Mouse (Mus musculus) urinary bladder, postnatal 25 days (tissue): ENCODE measurements at regions not wholly inside any gene's neighbourhood (a gene's known extent, or its start where the extent isn't known, plus 50 kb on each side); places are given as distances from the start of the nearest gene placed in this dataset.

Experiments used
- DNase-seq: peaks from one replicate; pipeline ENCODE4 v3.0.0; 2022; ENCODE audit warnings: low spot score

DNA sequence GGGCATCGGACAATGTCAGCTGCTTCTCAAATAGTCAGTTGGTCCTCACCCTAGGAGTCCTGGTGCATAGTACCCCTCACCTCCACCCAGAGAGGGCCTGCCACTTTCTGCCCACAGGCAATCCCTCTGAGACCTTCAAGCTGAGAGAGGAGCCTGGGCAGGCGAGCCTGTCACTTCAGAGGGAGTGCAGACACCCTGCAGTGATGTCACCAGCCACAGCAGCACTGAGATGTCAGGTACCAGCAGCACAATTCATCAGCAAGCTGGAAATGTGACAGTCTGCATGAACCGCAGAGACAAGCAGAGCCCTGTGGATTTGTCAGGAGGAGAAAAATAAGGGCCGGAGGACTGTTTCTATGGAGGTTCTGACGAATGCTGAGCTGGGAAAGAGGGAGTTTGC, 324.3 kb downstream of the Qk start:
- DNase-seq, result no peak

DNA sequence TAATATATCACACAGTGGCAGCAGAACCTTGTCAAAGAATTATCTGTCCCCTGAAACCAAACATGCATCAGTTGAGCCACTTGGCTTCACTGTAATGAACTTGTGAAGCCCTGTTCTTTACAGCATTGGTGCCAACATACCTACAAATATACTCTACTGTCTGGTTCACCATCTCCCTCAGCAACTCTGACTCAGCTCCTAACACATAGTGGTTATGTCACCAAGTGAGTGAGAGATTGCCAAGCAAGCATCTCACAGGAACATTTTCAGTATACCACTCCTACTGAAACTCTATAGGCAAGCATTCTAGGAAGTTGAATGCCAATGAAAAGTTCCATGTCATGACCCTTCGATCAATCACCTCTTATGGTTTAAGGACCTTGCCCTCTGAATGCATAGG, 321.2 kb upstream of the Pabpc6 start:
- no peak for DNase-seq

DNA sequence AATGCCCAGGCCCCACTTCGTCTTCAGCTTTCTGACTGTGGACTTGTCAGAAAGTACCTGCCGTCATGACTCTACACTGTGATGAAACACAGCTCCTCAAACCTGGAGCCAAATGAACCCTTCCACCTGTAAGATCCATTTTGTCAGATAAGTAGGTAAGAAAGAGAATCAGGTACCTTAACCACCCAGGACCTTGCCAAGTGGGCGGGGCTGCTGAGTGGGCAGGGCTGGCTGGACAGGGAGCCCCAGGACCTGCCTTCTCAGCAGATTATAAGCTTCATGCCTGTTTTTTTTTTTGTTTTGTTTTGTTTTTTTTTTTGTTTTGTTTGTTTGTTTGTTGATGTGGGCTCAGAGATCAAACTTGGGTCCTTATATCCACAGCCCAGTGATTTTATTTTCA, 311.8 kb upstream of the Pabpc6 start:
- no peak for DNase-seq

DNA sequence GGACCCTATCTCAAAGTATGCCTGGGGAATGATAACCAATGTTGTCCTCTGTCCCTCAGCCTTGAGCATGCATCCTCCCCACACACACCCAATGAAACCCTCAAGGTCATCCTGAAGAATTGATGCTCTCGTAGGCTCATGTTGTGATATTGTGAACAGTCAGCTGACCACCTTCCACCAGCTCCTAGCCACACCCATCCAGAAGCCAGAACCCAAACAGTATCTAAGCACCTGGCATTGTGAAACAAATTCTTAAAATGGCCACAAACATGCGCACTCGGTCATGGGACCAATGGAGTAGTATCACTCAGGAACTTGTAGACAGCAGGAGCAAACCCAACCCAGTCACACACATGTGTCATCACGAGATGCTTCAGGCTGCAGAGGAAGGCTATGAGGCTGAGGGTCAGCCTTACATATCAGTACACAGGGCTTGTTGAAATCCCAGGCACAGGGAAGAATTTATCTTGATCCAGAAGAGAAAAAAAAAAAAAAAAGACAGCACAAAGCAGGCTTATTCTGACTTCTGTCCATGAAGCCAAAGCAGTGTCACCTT, 307.4 kb upstream of the Pabpc6 start:
- no peak for DNase-seq

DNA sequence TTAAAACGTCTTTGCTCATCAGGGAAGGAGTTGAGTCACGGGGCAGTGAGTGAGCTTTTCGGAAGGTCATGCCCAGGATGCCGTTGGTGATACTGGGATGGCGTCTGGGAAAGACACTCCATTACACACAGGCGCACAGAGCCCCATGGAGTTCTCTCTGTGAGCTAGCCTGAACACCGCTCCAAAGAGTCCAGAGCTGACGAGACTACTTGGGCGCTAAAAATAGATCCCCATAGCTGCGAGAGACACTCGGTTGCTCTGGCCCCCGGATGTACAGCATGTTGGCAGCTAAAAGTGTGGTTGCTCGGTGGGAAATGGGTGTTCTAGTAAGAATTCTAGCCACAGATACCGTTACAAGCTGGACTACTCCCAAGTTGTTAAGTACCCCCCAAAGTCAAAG, 306.5 kb upstream of the Pabpc6 start:
- DNase-seq, result no peak

DNA sequence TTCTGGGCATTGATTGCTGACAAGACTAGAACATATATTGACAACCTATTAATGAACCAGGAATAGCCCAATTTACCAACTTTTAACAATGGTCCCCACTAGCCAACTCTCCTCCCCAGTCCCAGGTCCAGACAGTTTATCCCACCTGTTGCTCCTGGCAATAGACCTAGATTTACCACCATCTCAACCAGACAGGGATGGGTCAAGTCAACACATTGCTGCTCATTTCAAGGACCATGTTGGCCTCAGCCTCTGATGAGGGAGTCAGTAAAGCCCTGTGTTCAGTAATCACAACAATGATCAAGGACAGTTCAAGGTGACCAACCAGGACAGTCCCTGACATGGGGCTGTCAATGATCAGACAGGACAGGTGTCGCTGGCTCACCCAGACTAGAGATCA, 305.6 kb upstream of the Pabpc6 start:
- no peak for DNase-seq

DNA sequence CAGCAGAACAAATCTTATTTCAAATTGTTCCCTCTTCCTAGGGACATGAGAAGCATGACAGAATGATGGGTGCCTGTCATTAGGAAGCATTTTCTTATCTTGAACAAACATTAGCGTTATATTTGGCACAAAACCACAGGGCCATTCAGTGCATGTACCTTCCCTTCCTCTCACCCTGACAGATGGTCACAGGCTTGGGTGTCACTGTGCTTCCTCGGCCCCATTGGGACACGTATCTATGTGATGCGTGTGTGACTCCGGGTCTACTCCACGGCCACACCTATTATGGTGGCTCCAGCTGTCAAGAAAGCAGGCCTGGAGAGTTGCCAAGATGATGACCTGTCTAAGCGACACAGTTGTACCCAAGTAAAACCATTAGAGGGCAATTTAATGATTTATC, 298.5 kb upstream of the Pabpc6 start:
- DNase-seq, result no peak

DNA sequence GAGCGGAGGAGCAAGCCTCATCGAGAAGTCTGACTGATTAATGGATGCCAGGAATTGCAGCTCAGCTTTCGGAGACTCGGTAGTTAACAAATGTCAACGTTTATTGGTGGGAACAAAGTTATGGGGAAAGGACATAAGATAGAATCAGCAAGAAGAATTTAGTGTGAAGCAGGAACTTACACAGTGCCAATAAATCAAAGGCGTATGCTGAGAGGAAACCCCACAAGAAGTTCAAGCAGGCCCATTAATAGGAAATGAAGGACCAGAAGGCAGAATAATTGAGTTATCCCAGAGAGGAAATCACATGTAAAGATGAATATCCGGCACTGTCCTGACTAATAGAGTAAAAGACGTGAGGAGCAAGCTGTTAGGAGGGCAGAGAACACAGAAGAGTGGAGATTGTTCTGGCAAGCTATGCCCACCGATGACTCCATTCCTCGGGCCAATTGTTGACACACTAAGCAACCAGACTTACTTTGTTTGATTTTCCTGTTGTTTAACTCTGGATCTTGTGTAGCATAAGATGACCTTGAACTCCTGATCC, 293.4 kb upstream of the Pabpc6 start:
- no peak for DNase-seq

DNA sequence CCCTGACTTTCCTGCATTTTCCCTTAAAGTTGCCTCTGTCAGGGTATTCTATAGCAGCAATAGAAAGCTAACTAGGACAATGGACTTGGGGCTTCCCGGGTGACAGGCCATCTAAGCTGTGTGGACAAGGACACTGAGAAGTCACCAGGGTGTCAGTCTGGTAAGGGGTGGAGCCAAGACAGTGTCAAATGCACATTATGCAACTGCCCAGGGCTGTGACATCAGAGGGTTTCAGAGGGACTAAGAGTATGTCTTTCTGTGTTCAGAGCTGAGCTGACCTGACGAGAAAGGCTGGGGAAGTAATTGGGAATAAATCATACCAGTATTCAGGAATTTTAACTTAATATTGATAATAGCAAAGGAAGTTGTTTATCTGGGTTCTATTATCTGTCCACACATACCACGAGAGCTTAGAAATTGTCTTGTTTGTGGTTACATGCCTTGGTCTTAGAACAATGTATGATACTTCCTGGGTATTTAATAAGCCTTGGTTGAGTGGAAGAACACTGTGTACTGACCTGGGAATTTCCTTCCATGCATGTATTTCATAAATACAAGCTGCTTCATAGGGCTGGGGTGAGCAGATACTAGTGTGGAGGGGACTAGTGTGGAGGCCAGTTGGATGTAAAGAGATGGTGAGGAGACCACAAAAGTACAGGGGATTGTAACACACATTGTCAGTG, 279.6 kb upstream of the Pabpc6 start:
- no peak for DNase-seq

DNA sequence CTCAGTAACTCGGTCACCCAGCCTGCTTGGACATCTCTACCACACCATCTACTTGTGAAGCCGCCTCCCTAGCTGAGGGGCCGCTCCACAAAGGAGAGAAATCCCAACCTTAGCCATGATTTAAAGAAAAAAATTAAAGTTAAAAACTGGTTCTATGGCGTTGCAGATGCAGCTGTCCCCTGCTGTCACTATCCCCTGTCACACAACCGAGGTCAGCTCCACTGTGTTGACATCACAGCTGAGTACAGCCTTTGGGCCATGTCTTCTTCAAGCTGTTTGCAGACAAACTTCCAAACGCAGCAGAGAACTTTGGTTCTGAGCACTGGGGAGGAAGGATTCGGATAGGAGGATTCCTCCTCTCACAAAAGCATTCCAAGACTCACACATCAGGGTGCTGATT, 278.1 kb upstream of the Pabpc6 start:
- DNase-seq, result no peak

DNA sequence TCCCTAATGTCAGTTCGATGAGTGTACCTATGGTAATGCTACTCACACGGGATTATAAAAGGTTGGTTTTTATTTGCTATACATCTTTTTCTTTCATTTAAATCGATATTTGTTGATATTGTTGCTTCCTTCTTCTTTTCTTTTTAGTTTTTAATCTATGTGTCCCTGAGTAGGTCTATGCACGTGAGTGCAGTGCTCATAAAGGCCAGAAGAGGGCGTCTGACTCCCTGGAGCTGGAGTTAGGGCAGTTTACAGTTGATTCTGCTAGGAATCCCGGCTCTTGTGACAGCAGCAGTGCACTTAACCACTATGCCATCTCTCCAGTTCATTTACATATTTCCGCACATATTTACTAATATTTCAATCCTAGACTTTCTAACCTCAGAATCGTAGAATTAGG, 275.0 kb upstream of the Pabpc6 start:
- no peak for DNase-seq

DNA sequence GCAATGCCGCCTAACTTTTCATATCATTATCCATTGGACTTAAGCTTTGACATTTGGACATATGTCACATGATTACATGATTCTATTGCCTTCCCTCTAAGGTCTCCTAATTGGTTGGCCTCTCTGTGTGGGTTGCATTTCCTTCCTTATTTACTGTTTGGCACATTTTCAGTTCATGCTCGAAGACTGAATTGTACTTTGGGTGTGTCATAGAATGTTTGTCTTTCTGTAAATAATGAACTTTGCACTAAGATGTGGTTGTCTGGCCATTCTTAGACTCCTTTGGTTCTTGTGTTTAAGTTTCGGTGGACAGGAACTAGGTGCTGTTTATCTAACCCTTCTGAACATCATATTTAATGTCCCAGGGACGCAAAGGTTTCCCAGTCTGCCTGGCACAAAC, 272.7 kb upstream of the Pabpc6 start:
- DNase-seq, result no peak

DNA sequence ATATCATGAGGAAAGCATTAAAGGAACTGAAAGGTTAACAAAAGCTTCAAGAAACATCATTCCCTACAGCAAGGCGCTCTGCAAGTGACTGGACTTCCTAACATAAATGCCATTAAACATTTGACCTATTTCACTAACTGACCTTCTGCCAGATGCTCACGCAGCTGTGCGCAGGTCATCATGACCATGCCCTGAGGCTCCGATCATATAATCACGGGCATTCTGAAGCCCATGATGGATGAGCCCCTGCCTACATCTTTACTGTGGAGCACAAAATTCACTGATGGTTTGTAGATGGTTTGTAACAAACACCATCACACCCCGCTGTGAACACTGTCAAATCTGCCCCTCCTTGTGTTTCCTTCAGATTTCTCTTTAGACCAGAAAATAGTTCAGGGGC, 270.1 kb upstream of the Pabpc6 start:
- DNase-seq, result no peak

DNA sequence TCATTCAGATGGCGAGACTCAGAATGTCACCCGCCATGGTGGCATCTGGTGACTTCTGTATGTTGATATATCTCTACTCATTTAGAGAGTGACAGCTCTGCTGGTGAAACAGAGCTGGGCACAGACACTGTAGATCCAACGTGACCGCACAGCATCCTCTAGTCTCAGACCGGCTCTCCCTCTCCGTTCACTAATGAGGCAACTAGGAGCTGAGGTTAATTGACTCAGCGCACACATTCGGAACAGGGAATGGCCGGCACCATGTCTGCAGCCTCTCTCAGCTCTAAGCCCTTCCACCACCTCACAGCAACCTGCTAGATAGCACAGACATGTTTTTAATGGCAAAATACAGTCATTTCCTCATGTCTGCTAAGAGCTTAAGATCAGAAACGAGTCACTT, 268.9 kb upstream of the Pabpc6 start:
- no peak for DNase-seq

DNA sequence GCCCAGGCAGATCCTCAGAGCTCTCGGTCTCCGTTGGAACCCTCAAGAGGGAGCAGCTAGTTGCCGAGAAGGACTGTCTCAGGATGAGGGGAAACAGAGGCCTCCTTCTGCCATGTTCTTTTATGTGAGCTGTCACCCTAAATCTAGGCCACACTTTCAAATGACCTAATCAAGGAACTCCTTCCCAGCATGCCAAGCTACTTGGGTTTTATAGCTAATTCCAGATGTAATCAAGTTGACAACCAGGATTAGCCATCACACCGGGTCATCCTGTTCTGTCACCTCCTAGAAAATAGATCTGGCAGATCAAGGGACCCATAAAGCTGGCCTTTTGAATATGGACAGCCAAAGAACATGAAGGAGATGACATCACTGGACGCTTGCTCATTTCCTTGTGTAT, 267.7 kb upstream of the Pabpc6 start:
- DNase-seq, result no peak

DNA sequence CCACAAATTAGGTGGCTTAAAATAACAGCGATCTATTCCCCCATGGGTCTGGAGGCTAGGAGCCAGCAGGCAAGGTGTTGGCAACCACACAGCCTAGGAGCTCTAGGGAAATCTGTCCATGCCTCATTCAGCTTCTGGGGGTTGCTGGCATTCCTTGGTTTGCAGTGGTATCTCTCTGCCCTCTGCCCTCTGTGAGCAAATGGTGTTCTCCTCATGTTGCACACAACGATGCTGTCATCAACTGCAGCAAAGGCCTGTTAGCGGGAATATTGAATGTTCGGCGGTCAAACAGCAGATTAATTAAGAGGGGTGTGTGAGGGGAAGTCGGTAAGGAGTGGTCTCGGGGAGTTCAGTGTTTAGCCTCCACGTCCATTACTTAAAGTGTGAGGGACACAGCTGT, 262.7 kb upstream of the Pabpc6 start:
- DNase-seq, result no peak

DNA sequence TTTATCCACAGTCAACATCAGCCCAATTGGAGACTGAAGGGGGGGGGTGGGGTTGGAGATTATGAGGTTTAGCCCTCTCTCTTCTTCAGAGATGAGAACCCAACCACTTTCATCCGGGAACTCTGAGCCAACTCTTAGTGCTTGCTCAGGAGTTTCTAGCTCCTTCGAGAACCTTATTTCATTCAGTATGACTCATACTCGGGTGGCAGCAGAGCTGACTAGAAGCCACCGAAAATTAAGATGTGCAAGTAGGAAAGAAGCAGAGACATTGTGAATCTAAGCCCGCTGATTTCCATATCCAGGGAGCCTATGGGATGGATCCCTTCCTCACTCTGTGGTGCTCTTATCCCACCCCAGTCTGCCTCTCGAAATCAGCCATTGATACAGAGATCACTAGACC, 262.0 kb upstream of the Pabpc6 start:
- no peak for DNase-seq

DNA sequence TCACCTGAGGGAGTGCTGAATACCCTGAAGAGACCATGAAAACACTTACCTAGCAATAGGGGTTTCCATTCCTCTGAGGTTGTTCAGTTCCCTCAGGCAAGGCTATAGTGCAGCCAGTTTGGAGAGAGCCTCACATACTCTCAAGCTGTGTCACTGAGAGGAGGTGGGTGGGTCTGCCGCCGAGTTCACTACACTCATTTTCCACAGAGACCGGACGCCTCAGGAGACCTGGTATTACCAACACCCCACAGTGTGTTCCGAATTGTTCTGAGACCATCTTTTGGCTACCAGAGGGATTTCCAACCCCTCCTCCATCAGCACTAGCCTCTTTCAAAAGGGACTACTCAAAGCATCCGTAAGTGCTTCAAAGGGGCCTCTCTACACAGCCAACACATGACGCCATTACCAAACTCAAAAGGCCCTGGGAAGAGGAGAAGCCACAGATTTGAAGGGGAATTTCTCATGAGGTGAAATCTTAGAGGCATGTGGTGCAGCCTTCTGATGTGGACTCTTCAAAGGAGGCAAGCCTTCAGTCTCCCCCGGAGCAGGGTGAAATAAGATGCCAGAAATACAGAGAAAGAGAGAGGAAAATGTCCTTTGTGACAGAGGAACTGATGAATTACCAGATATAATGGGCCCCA, 260.1 kb upstream of the Pabpc6 start:
- DNase-seq, result no peak

DNA sequence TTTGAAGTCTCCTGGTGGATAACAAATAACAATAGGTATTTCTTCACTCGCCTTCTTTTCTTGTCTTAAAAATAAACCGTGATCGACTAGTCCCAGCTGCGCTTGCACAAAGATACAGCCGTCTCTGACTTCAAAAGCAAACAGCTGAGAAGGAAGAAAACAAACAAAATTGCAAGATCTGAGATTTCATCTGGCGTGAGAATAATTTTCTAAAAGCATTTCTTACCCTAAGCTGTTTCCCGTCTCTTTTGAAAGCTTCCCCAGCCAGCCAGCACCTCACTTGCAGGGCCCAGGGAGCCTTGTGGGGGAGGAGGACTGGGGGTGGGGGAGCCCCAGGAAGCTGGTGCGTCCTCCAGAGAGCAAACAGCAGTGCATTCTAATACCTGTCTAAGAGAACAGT, 258.2 kb upstream of the Pabpc6 start:
- no peak for DNase-seq

DNA sequence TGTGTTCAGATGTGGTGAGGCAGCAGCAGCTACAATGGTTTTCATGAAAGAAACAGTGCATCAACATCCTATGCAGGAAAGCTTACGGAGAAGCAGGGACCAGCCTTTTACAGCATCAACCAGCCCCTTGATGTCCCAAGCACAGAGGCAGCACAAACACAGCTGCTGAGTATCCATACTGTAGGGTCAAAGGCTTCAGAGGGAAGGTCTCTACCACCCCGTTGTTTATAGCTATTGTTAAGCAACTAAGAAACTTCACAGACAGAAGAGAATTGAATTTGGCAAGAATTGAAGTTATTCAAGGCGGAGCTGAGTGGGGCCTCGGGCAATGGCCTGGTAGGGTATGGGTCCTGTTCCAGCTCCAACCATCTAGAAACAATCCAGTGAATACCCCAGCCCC, 256.8 kb upstream of the Pabpc6 start:
- no peak for DNase-seq

DNA sequence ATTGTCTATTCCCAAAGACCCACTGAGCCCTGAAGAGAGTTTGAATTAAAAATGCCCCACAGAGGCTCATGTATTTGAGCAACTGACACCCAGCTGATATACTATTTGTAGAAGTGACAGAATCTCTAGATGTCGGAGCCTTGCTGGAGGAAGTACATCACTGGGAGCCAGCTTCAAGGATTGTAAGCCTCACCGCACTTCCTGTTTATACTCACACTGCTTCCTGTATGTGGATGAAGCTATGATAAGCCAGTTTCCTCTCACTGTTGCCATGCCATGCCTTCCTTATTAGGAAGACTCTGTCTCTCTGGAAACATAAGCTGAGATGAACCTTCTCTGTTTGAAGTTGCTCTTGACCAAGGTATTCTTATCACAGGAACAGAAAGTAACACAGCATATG, 251.8 kb upstream of the Pabpc6 start:
- DNase-seq, result no peak

DNA sequence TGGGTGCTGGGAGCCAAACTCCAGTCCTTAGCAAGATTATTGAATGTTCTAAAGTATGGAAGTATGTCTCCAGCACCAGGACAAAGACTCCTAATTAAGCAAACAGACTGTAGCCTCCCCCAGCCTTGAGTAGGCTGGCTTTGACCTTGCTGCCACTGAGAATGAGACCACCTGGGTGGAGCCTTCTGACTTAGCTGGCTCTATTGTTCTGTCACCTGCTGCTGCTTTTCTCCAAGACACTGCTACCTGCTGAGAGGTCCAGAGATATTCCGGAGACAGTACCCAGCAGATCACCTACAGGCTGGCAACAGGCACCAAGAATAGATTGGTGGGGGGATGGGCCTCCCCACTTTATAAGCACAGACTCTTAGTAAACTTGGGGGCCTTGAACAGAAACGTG, 247.5 kb upstream of the Pabpc6 start:
- no peak for DNase-seq

DNA sequence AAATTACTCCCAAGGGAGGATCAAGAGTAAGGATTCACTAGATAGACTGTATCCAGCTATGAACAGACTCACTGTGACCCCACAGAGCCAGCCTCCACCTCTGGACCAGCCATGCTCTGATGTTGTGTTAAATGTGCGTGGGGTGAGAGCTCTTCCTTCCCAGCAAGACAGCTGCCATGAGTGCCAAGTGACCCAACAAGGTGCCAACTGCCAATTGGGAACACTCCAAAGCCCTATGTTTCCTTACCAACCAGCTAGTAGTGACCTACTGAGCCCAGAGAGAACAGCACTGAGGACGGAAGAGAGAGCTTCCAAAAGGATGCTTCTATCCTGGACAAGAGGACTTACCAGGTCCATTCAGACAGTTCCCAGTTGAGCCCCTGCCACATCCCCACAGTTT, 241.3 kb upstream of the Pabpc6 start:
- no peak for DNase-seq

DNA sequence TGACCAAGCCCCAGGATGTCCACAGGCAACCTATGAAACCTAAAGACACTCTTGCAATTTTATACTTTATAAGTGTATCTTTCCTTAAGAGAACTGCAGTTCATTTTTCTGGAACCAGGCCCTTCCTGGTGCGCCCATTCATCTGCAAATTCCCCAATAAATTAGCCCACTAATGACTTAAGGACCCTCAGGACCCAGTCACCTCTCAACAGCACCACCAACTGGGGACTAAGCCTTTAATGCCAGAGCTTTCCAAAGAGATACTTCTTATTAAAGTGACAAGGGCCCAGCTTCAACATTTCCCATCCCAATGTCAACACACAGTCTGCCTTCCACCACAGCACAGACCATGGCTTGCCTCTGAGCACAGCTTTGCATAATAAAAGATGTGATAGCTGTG, 237.6 kb upstream of the Pabpc6 start:
- no peak for DNase-seq
